ENCODE assay signal across 15 mouse cellular contexts in the genomic region with DNA sequence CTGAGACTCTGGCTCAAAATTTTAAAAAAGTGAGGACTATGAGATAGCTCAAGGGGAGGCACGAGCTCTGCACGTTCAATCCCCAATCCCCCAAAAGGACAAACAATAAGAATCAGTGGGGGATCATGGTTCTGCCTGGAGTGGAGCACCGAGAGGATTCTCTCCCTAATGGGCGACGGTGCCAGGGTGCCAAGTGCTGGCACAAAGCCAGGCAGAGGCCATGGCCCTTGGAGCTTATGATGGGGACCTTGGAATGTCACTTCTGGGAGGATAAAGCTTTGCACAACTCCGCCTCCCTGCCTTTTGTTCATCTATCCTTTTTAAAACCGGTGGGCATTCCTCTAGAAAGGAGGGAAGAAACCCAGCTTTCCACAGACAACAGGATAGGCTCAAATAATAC.
"Had no signal": no experiment of that assay in that cellular context is flagged by ENCODE, and none has a peak within 500 bp of the region (broad histone marks: within the 10 kb centered on the region; RNA-seq: fewer than 3 reads in every experiment).

No protein-coding gene starts in this region.

- H3K4me2 ChIP-seq: liver, embryonic 13.5 days; lung, embryonic 14.5 days; midbrain, embryonic 15.5 days had no signal

- H3K4me3 ChIP-seq: left cerebral cortex, adult 2 months; liver, embryonic 13.5 days; midbrain, embryonic 15.5 days had no signal

- DNase-seq: kidney, adult 2 months; kidney, postnatal 25 days; layer of hippocampus, postnatal 36 days; liver, embryonic 13.5 days; lung, embryonic 14.5 days; right cerebral cortex, postnatal 4 days; thymus, adult 2 months; thymus, postnatal 14 days; thymus, postnatal 4 days had no signal

- ATAC-seq: lung, postnatal 0 days; midbrain, embryonic 15.5 days had no signal

- H3K27ac ChIP-seq: kidney, postnatal 0 days; left cerebral cortex, adult 2 months; liver, embryonic 13.5 days; macrophage; midbrain, embryonic 15.5 days; stomach, postnatal 0 days had no signal

- H3K9ac ChIP-seq: liver, embryonic 13.5 days; lung, embryonic 14.5 days; midbrain, embryonic 15.5 days had no signal

- H3K36me3 ChIP-seq: midbrain, embryonic 15.5 days had no signal

- H3K4me1 ChIP-seq: liver, embryonic 13.5 days; midbrain, embryonic 15.5 days had no signal

- H3K9me3 ChIP-seq: liver, embryonic 13.5 days; midbrain, embryonic 15.5 days had no signal

- H3K27me3 ChIP-seq: liver, embryonic 13.5 days; midbrain, embryonic 15.5 days had no signal
